Mouse (Mus musculus) small intestine, adult 2 months (tissue): ENCODE measurements around the gene 2310011J03Rik. TPM values are rescaled to one million over a fixed set of nuclear protein-coding genes. Genes with fewer than 3 reads are reported as not detected.

Experiments used
- H3K27ac ChIP-seq: fragments of 200-500 bp; 2 replicates; pipeline ENCODE4 v1.5.1; 2012; ENCODE audit warnings: low read depth, low read length, control low read depth, inconsistent platforms; ENCODE audit not compliant: insufficient read depth
- H3K27me3 ChIP-seq: fragments of 200-500 bp; 2 replicates; pipeline ENCODE4 v1.6.1; 2012; ENCODE audit warnings: mild to moderate bottlenecking, moderate library complexity, low read length, inconsistent platforms; ENCODE audit not compliant: control insufficient read depth, insufficient read depth
- H3K36me3 ChIP-seq: fragments of 200-500 bp; 2 replicates; pipeline ENCODE4 v1.6.1; 2012; ENCODE audit warnings: mild to moderate bottlenecking, low read length, control low read depth, inconsistent platforms; ENCODE audit not compliant: control insufficient read depth, insufficient read depth
- H3K4me1 ChIP-seq: fragments of 200-500 bp; 2 replicates; pipeline ENCODE4 v1.6.1; 2012; ENCODE audit warnings: low read length, inconsistent platforms, mixed read lengths; ENCODE audit not compliant: control insufficient read depth, insufficient read depth, insufficient read length
- H3K4me3 ChIP-seq: fragments of 200-500 bp; 2 replicates; pipeline ENCODE4 v1.5.1; 2012; ENCODE audit warnings: low read depth, mild to moderate bottlenecking, control low read depth, inconsistent platforms, low read length, moderate library complexity
- CTCF ChIP-seq: fragments of 200-500 bp; IDR thresholded peaks from 2 replicates; pipeline ENCODE4 v1.5.1; 2012; ENCODE audit warnings: low read depth, mild to moderate bottlenecking, control low read depth, inconsistent platforms, low read length, moderate library complexity, mixed read lengths; ENCODE audit not compliant: insufficient replicate concordance, insufficient read length; ENCODE audit errors: extremely low read depth
- POLR2A ChIP-seq: fragments of 200-500 bp; IDR thresholded peaks from 2 replicates; pipeline ENCODE4 v1.6.1; 2012; ENCODE audit warnings: low read depth, mild to moderate bottlenecking, control low read depth, inconsistent platforms, low read length, moderate library complexity
- WGBS: fragments of 180-500 bp; shearing (Covaris S2); methylation state at CpG from one replicate; pipeline ENCODE4 v1.1.7; 2018; 5-methylcytosine and 5-hydroxymethylcytosine counted together
- polyA plus RNA-seq: library from polyadenylated mRNA; depleted of rRNA; stranded (reverse); fragments of >200 nt; gene quantifications from 2 replicates; pipeline ENCODE4 v1.2.3, GENCODE M21; 2012

The 2310011J03Rik gene
- polyA plus RNA-seq, 1 experiment = 74.1 TPM

DNA sequence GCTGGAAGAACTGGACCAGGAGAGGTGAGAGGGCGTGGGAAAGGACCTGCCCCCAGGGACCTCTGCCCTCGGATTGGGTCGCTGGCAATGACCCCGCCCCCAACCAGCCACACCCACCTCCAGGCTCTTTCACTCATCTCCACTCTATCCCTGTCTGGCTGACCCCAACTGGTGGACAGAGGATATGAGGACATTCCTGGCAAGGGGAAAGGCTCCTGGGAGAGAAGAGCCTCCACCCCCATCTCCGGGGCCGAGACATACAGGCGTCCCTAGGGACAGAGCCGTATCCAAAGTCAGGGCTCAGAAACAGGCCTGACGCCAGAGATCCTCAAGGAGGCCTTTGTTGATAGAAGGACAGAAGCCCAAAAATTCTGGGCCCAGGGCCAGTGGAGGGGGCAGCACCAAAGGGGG is 17.9 kb downstream of the 2310011J03Rik start:
- no peak overlapping the region for H3K27ac ChIP-seq
- peaks cover 48% of the 10 kb centered on the region for H3K27me3 ChIP-seq
- WGBS = 11% methylated on average over 9 of the region's 9 CpGs

GRCm38 (mm10) chr10:80302082-80302355 is 18.3 kb downstream of the 2310011J03Rik start:
- Histone ChIP-seq H3K27ac (no peak overlapping the region), H3K27me3 (peaks cover 48% of the 10 kb centered on the region), H3K4me3 (no peak overlapping the region), H3K4me1 (no peaks in the 10 kb centered on the region; the same call in 1 of the 2 replicates), H3K36me3 (no peaks in the 10 kb centered on the region)
- WGBS = 55% methylated on average over 5 of the region's 5 CpGs
- TF ChIP-seq POLR2A (no peak), CTCF (no peak)

More for the DNA sequence above, 17.9 kb downstream of the 2310011J03Rik start:
- H3K4me1 ChIP-seq = no peaks in the 10 kb centered on the region; the same call in 1 of the 2 replicates
- H3K4me3 ChIP-seq = no peak overlapping the region
- no peaks in the 10 kb centered on the region for H3K36me3 ChIP-seq
- TF ChIP-seq CTCF (no peak), POLR2A (no peak)

GRCm38 (mm10) chr10:80301256-80302081 is 18.9 kb downstream of the 2310011J03Rik start:
- H3K4me1 ChIP-seq = no peaks in the 10 kb centered on the region; the same call in 1 of the 2 replicates
- 70% methylated on average over 10 of the region's 10 CpGs for WGBS
- H3K4me3 ChIP-seq = no peak overlapping the region
- H3K27ac ChIP-seq = no peak overlapping the region
- peaks cover 48% of the 10 kb centered on the region for H3K27me3 ChIP-seq
- no peak for TF ChIP-seq POLR2A
- no peak for TF ChIP-seq CTCF
- H3K36me3 ChIP-seq = no peaks in the 10 kb centered on the region

DNA sequence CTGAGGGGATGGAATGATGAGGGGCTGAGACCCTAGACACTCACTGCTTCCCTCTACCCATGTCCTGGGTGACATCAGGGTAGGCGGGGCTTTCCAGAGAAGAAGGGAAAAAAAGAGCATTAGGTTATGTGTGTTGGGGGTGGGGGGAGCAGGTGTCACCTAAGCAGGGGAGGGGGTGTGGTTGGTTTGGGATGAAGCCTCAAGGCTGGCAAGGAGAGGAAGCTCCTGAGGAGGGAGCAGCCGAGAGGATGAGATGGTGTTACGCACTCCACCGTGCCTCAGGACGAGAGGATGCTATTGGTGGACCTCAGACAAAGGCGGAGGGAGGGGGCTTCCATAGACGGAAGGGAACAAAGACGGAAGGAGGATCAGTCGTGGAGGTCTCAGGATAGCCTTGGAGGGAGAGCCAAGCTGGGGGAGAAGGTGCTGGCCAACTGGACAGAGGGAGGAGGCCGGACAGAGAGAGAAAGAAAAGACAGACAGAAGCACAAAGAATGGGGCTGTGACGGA is 19.6 kb downstream of the 2310011J03Rik start:
- Histone ChIP-seq H3K4me1 (peaks cover 4% of the 10 kb centered on the region), H3K36me3 (no peaks in the 10 kb centered on the region), H3K27me3 (peaks cover 47% of the 10 kb centered on the region), H3K4me3 (no peak overlapping the region), H3K27ac (no peak overlapping the region)
- 48% methylated on average over 11 of the region's 11 CpGs for WGBS
- TF ChIP-seq CTCF (no peak), POLR2A (no peak)

DNA sequence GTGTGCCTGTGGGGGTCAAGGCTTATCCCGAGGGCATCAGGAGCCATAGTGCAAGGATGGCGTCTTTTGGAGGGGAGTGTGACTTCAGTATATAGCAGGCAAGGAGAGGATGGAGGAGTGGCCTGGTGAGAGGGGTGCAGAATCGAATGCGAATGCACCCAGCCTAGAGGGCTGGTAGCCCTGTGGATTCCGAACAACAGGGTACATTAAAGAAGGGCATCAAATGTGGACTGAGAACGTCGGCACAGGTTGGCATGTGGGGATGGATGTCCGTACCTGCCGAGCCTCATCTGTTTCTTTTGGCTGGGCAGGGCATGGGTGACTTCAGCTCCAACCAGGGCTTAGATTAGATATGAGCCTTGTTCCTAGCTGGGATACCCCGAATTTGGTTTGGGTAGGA is 20.5 kb downstream of the 2310011J03Rik start:
- H3K4me3 ChIP-seq = no peak overlapping the region
- 58% methylated on average over 10 of the region's 10 CpGs for WGBS
- H3K4me1 ChIP-seq = peaks cover 4% of the 10 kb centered on the region
- TF ChIP-seq CTCF = no peak
- TF ChIP-seq POLR2A = no peak
- H3K27ac ChIP-seq = no peak overlapping the region
- peaks cover 44% of the 10 kb centered on the region for H3K27me3 ChIP-seq
- no peaks in the 10 kb centered on the region for H3K36me3 ChIP-seq

DNA sequence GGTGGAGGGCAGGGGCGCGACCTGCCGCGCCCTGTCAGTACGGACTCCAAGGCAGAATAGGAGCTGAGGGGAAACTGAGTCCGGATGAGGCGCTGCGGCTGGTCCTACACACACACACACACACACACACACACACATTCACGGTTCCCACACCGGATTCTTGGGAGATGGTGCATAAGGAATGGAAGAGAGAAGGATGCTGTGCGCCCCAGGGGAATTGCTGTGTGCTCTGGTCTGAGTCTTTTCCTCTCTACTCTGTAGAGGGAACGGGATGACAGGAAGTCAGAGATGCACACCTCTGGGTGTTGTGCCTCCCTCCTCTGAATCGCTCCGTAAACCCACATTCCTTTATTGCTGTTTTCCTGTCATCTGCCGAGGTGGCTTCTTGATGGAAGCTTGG is 21.0 kb downstream of the 2310011J03Rik start:
- no peak overlapping the region for H3K27ac ChIP-seq
- no peak overlapping the region for H3K4me3 ChIP-seq
- WGBS = 16% methylated on average over 15 of the region's 15 CpGs
- H3K4me1 ChIP-seq = peaks cover 4% of the 10 kb centered on the region
- TF ChIP-seq POLR2A (no peak), CTCF (no peak)
- H3K36me3 ChIP-seq = peaks cover 4% of the 10 kb centered on the region
- H3K27me3 ChIP-seq = peaks cover 39% of the 10 kb centered on the region

- H3K27me3 ChIP-seq = peaks cover 38% of the 10 kb centered on the region
- H3K36me3 ChIP-seq = peaks cover 9% of the 10 kb centered on the region
- H3K4me3 ChIP-seq = no peak overlapping the region
- TF ChIP-seq CTCF = no peak
- TF ChIP-seq POLR2A = no peak
- 9% methylated on average over 26 of the region's 26 CpGs for WGBS
- H3K27ac ChIP-seq = no peak overlapping the region
- H3K4me1 ChIP-seq = peaks cover 7% of the 10 kb centered on the region
Observed at GRCm38 (mm10) chr10:80298571-80299281, 21.6 kb downstream of the 2310011J03Rik start.
